Mouse (Mus musculus): ENCODE data around the gene Arhgef33. TPM values are rescaled to one million over a fixed set of nuclear protein-coding genes. Genes with fewer than 3 reads are reported as not detected.

The Arhgef33 gene
- polyA plus RNA-seq, 1 experiment from 2014 or later, result 0.72 TPM

GRCm38 (mm10) chr17:80445433-80445832, 138.2 kb downstream of the Arhgef33 start:
- no peak for ATAC-seq (replicated peaks; ENCODE audit: extremely low read depth, insufficient read depth, low FRiP score)
- Histone ChIP-seq H3K27ac (ENCODE audit: low read length) (no peak overlapping the region), H3K4me3 (ENCODE audit: low read length) (no peak overlapping the region), H3K4me2 (ENCODE audit: low read depth, low read length) (no peak overlapping the region), H3K27me3 (ENCODE audit: control insufficient read depth, insufficient read depth, low read length) (no peaks in the 10 kb centered on the region), H3K9me3 (replicated peaks; ENCODE audit: control insufficient read depth, low read length) (no peaks in the 10 kb centered on the region), H3K4me1 (ENCODE audit: control insufficient read depth, insufficient read depth, low read length) (no peaks in the 10 kb centered on the region), H3K9ac (ENCODE audit: low read length) (no peak overlapping the region), H3K36me3 (ENCODE audit: control insufficient read depth, insufficient read depth) (peaks cover 25% of the 10 kb centered on the region)
- WGBS, result 87% methylated on average over 7 of the region's 7 CpGs

DNA sequence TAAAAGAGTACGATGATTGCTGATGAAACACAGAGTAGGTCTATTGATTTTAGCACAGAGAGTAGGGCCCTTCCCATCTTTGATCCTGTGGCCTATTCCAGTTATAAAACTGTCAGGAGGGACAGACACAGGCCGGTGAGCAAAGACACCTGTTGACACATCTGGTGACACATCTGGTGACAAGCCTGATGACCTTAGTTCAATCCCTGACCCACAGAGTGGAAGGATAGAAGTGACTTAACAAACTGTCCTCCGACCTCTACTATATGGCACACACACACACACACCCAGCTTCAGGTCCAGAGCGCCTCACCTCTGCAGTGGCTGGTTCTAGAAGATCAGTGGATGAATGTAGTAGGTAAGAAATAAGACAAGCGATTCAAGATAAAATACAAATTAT, 139.3 kb downstream of the Arhgef33 start:
- H3K9me3 ChIP-seq (replicated peaks; ENCODE audit: control insufficient read depth, low read length), result no peaks in the 10 kb centered on the region
- 89% methylated on average over 5 of the region's 5 CpGs for WGBS
- ATAC-seq (replicated peaks; ENCODE audit: extremely low read depth, insufficient read depth, low FRiP score), result no peak
- no peak overlapping the region for H3K9ac ChIP-seq (ENCODE audit: low read length)
- no peaks in the 10 kb centered on the region for H3K4me1 ChIP-seq (ENCODE audit: control insufficient read depth, insufficient read depth, low read length)
- no peak overlapping the region for H3K27ac ChIP-seq (ENCODE audit: low read length)
- no peak overlapping the region for H3K4me3 ChIP-seq (ENCODE audit: low read length)
- no peak overlapping the region for H3K4me2 ChIP-seq (ENCODE audit: low read depth, low read length)
- no peaks in the 10 kb centered on the region for H3K27me3 ChIP-seq (ENCODE audit: control insufficient read depth, insufficient read depth, low read length)
- peaks cover 25% of the 10 kb centered on the region for H3K36me3 ChIP-seq (ENCODE audit: control insufficient read depth, insufficient read depth)

Other genes starting within 250 kb of the Arhgef33 start
- gene Hnrnpll, start 245.1 kb upstream of the Arhgef33 start, polyA plus RNA-seq (2015; fragmentation: Nextera tagmentation; extraction: Ambion mirVana), result 38.7 and 44.4 TPM in 2 replicates
- gene Galm, start 179.9 kb upstream of the Arhgef33 start, polyA plus RNA-seq (2015; fragmentation: Nextera tagmentation; extraction: Ambion mirVana), result 14.5 and 14.7 TPM in 2 replicates
- gene Srsf7, start 100.1 kb upstream of the Arhgef33 start, polyA plus RNA-seq (2015; fragmentation: Nextera tagmentation; extraction: Ambion mirVana), result 291 and 311 TPM in 2 replicates
- 0.25 TPM in 1 of 2 replicates, not detected in the other for gene Ttc39d, start 99.9 kb upstream of the Arhgef33 start, polyA plus RNA-seq (2015; fragmentation: Nextera tagmentation; extraction: Ambion mirVana)
- 26.3 and 26.8 TPM in 2 replicates for gene Gemin6, start 83.0 kb upstream of the Arhgef33 start, polyA plus RNA-seq (2015; fragmentation: Nextera tagmentation; extraction: Ambion mirVana)
- 25.7 and 27.5 TPM in 2 replicates for gene Morn2, start 17.2 kb upstream of the Arhgef33 start, polyA plus RNA-seq (2015; fragmentation: Nextera tagmentation; extraction: Ambion mirVana)
- 8.6 and 8.9 TPM in 2 replicates for gene Dhx57, start 16.9 kb upstream of the Arhgef33 start, polyA plus RNA-seq (2015; fragmentation: Nextera tagmentation; extraction: Ambion mirVana)
- 0.79 and 1.3 TPM in 2 replicates for gene Gm10190, start 66.1 kb downstream of the Arhgef33 start, polyA plus RNA-seq (2015; fragmentation: Nextera tagmentation; extraction: Ambion mirVana)
- 2.3 TPM in 2 replicates for gene Sos1, start 173.0 kb downstream of the Arhgef33 start, polyA plus RNA-seq (2015; fragmentation: Nextera tagmentation; extraction: Ambion mirVana)